Mouse (Mus musculus): ENCODE results near the gene Clrn3.

DNA sequence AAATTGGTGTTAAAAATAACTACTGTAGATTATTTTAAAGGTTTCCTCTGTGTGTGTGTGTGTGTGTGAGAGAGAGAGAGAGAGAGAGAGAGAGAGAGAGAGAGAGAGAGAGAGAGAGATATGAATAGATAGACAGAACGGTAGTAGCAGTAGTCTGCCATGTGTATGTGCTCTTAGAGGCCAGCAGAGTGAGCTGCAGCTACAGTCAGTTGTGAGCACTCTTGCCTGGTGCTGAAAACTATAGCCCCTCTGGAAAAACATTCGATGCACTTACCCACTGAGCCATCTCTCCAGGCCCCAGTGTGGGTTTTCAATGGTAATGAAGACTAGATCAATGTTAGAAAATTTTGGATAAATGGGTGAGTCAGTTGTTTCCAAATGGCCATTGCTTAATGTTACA, 29.1 kb downstream of the Clrn3 start:
- TF ChIP-seq TCF12 (IDR thresholded peaks at IDR 0.05; ENCODE audit: low read depth, low read length) (no peak), ZNF384 (IDR thresholded peaks at IDR 0.05; ENCODE audit: low read depth, low read length) (no peak), CTCF (IDR thresholded peaks at IDR 0.05 in 2 of 3, conservative IDR thresholded peaks at IDR 0.05 in 1 of 3; ENCODE audit: control insufficient read depth in 1 of 3, insufficient read depth in 1 of 3, low read depth in 2 of 3, low read length in 3 of 3, poor library complexity in 1 of 3, severe bottlenecking in 1 of 3) (peak in 2 of 3 experiments; percentile 44 to 59; a peak in 4 of 6 replicates), ZMIZ1 (IDR thresholded peaks at IDR 0.05; ENCODE audit: low read depth, low read length) (no peak)

Data from MEL (cell line).